Mouse (Mus musculus) midbrain, postnatal 0 days (tissue): Measurements from ENCODE around the gene Phactr3. TPM values are rescaled to one million over a fixed set of nuclear protein-coding genes. Genes with fewer than 3 reads are reported as not detected.
A peak's percentile ranks its signal among the peaks of the same experiment; 100 is the strongest.

Source experiments
- ATAC-seq: fragments of 200-750 bp; cut with Nextera tagmentation; 2 replicates; pipeline ENCODE4 v1.8.0; 2017; ENCODE audit warnings: moderate number of reproducible peaks, mild to moderate bottlenecking, moderate TSS enrichment, moderate library complexity; ENCODE audit not compliant: low FRiP score
- DNase-seq: peaks from one replicate; pipeline ENCODE4 v3.0.0-alpha.2; 2015; ENCODE audit warnings: low spot score
- H3K27ac ChIP-seq: fragments of 300-500 bp; sonication (generic); 2 replicates; pipeline ENCODE4 v1.5.1; 2014; ENCODE audit warnings: low read depth, mild to moderate bottlenecking, low read length, mixed read lengths
- H3K27me3 ChIP-seq: fragments of 300-500 bp; sonication (generic); 2 replicates; pipeline ENCODE4 v1.6.1; 2014; ENCODE audit warnings: low read length, control low read depth, mixed read lengths; ENCODE audit not compliant: insufficient read depth
- H3K36me3 ChIP-seq: fragments of 300-500 bp; sonication (generic); 2 replicates; pipeline ENCODE4 v1.6.1; 2014; ENCODE audit warnings: low read length, control low read depth, mixed read lengths; ENCODE audit not compliant: insufficient read depth
- H3K4me1 ChIP-seq: fragments of 300-500 bp; sonication (generic); 2 replicates; pipeline ENCODE4 v1.6.1; 2014; ENCODE audit warnings: mild to moderate bottlenecking, control low read depth, antibody characterized with exemption, low read length, mixed read lengths; ENCODE audit not compliant: insufficient read depth
- H3K4me2 ChIP-seq: fragments of 300-500 bp; sonication (generic); 2 replicates; pipeline ENCODE4 v1.6.1; 2014; ENCODE audit warnings: low read depth, mild to moderate bottlenecking, low read length, mixed read lengths; ENCODE audit not compliant: poor library complexity, severe bottlenecking
- H3K4me3 ChIP-seq: fragments of 300-500 bp; sonication (generic); 2 replicates; pipeline ENCODE4 v1.5.1; 2014; ENCODE audit warnings: low read depth, mild to moderate bottlenecking, low read length, moderate library complexity
- H3K9ac ChIP-seq: fragments of 300-500 bp; sonication (generic); replicated peaks from 2 replicates; pipeline ENCODE4 v1.6.1; 2014; ENCODE audit warnings: mild to moderate bottlenecking, low read length, moderate library complexity, mixed read lengths; ENCODE audit not compliant: poor library complexity, severe bottlenecking
- H3K9me3 ChIP-seq: fragments of 300-500 bp; sonication (generic); 2 replicates; pipeline ENCODE4 v1.6.1; 2016; ENCODE audit warnings: low read length, control low read depth
- CTCF ChIP-seq: IDR thresholded peaks from 2 replicates; pipeline ENCODE4 v1.5.1; 2016; ENCODE audit warnings: antibody characterized with exemption, mild to moderate bottlenecking
- WGBS: fragments of 180-500 bp; shearing (Covaris S2); extraction: QIAGEN DNeasy Blood & Tissue Kit; methylation state at CpG from one replicate; pipeline ENCODE4 v1.1.7; 2014; 5-methylcytosine and 5-hydroxymethylcytosine counted together
- polyA plus RNA-seq: library from polyadenylated mRNA; unstranded; fragments of >200 nt; fragmentation: Nextera tagmentation; extraction: Ambion mirVana; gene quantifications from 2 replicates; pipeline ENCODE4 v1.2.1, GENCODE M21; 2015
- total RNA-seq: library from RNA; depleted of rRNA; stranded (reverse); fragments of >200 nt; gene quantifications from 2 replicates; pipeline ENCODE4 v1.2.3, GENCODE M21; 2014

Gene Phactr3
- total and polyA plus RNA-seq, 2 experiments from 2014 or later, result 94.2 to 105 TPM

GRCm38 (mm10) chr2:178288666-178289065, 169.9 kb downstream of the Phactr3 start:
- no peak overlapping the region for H3K4me3 ChIP-seq
- ATAC-seq (no peak), DNase-seq (no peak)
- H3K4me2 ChIP-seq, result no peak overlapping the region
- H3K4me1 ChIP-seq, result no peaks in the 10 kb centered on the region
- H3K36me3 ChIP-seq, result peaks cover 11% of the 10 kb centered on the region
- H3K27ac ChIP-seq, result no peak overlapping the region
- WGBS, result 91% methylated on average over 3 of the region's 3 CpGs
- no peak overlapping the region for H3K9ac ChIP-seq
- no peaks in the 10 kb centered on the region for H3K27me3 ChIP-seq
- H3K9me3 ChIP-seq, result no peaks in the 10 kb centered on the region
- no peak for TF ChIP-seq CTCF

DNA sequence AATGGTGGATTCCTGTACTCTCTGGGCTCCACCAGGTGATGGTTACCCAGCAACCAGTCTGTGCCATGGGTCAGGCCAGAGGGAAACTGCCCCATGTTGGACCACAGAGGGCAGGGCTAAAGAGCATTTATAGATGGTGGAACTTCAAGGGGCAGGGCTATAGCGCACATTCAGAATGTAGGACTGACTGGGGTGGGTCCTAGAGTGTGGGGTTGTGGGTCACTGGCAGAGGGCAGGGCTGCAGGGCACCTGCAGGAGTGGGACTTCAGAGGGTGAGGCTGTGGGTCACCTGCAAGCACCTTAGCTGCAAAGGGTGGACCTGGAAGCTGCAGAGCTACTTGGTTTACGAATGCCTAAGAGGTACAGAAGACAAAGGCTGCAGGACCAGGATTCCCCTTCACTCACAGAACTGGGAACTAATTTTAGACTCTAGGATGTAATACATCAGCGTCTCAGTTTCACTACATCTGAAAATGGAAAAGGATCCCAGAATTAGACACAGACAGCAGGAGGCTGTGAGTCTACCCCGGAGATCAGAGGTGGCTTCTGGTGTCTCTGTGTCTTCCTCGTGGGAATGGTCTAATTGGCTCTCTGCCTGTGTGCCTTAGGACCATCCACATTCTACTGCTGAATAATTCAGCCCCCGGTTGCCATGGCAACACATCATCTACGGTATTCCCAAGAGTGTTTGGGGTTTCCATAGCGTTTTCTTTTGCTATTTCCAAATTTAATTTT, 184.8 kb downstream of the Phactr3 start:
- Histone ChIP-seq H3K4me1 (peaks cover 18% of the 10 kb centered on the region), H3K27me3 (no peaks in the 10 kb centered on the region), H3K9ac (no peak overlapping the region), H3K27ac (peak overlapping the region; percentile 85), H3K36me3 (peaks cover 4% of the 10 kb centered on the region; the same call in 1 of the 2 replicates), H3K9me3 (no peaks in the 10 kb centered on the region), H3K4me3 (no peak overlapping the region), H3K4me2 (peak overlapping the region; percentile 39; the same call in 1 of the 2 replicates)
- WGBS, result 18% methylated on average over 8 of the region's 8 CpGs
- TF ChIP-seq CTCF, result no peak
- ATAC-seq (peak; percentile 88), DNase-seq (peak; percentile 91)

- Histone ChIP-seq H3K27ac (peak overlapping the region; percentile 85), H3K9ac (no peak overlapping the region), H3K9me3 (no peaks in the 10 kb centered on the region), H3K4me2 (peak overlapping the region; percentile 39), H3K36me3 (peaks cover 4% of the 10 kb centered on the region; the same call in 1 of the 2 replicates), H3K27me3 (no peaks in the 10 kb centered on the region), H3K4me3 (no peak overlapping the region), H3K4me1 (peaks cover 18% of the 10 kb centered on the region)
- peak; percentile 29 for ATAC-seq
- WGBS, result 13% methylated on average over 1 of the region's 1 CpGs
- no peak for TF ChIP-seq CTCF
- DNase-seq, result no peak
Observed at GRCm38 (mm10) chr2:178304188-178304529, 185.4 kb downstream of the Phactr3 start.

DNA sequence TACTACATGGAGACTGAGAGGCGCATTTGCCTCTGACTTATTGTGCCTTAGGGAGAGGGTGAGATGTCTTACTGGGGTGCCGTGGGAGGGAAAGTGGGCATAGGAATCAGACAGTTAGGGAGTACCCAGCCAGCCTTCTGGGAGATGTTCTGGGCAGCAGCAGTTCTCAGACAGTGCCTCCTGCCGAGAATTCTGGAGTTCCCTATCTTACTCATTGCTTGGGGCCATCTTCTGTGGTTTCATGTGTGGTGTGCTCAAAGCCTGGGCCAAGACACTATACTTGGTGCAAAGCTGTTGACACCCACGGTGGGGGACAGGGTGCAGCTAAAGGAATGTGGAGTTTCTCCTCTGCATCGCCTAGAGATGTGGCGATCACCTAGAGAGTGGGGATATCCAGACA, 185.9 kb downstream of the Phactr3 start:
- no peak for ATAC-seq
- WGBS, result 82% methylated on average over 6 of the region's 6 CpGs
- no peak for DNase-seq

DNA sequence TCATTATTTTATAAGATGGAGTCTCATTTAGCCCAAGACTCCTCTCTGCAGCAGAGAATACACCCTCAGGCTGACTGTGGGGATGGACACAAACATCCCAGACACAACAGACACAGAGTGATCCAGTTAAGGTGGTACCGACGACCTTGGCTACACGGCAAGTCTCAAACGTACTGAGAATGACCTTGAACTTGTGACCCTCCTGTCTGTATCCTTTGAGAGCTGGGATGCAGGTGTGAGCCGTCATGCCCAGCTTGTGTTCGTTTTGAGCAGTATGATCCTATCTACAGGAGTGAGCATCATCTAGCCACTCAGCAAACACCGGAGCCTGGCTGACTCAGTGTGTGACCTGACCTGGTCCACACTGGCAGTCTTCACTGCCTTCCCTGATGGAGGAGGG, 194.8 kb downstream of the Phactr3 start:
- H3K36me3 ChIP-seq, result peaks cover 6% of the 10 kb centered on the region
- 85% methylated on average over 7 of the region's 7 CpGs for WGBS
- H3K9me3 ChIP-seq, result no peaks in the 10 kb centered on the region
- no peak overlapping the region for H3K27ac ChIP-seq
- no peak overlapping the region for H3K4me2 ChIP-seq
- DNase-seq (no peak), ATAC-seq (no peak)
- no peak overlapping the region for H3K4me3 ChIP-seq
- H3K4me1 ChIP-seq, result no peaks in the 10 kb centered on the region
- H3K9ac ChIP-seq, result no peak overlapping the region
- no peaks in the 10 kb centered on the region for H3K27me3 ChIP-seq
- no peak for TF ChIP-seq CTCF

More for the DNA sequence above, 185.9 kb downstream of the Phactr3 start:
- TF ChIP-seq CTCF, result no peak
- no peaks in the 10 kb centered on the region for H3K27me3 ChIP-seq
- H3K9ac ChIP-seq, result no peak overlapping the region
- H3K4me1 ChIP-seq, result peaks cover 18% of the 10 kb centered on the region
- no peak overlapping the region for H3K4me3 ChIP-seq
- no peaks in the 10 kb centered on the region for H3K9me3 ChIP-seq
- no peak overlapping the region for H3K4me2 ChIP-seq
- H3K36me3 ChIP-seq, result peaks cover 4% of the 10 kb centered on the region; the same call in 1 of the 2 replicates
- peak overlapping the region; percentile 85 for H3K27ac ChIP-seq

DNA sequence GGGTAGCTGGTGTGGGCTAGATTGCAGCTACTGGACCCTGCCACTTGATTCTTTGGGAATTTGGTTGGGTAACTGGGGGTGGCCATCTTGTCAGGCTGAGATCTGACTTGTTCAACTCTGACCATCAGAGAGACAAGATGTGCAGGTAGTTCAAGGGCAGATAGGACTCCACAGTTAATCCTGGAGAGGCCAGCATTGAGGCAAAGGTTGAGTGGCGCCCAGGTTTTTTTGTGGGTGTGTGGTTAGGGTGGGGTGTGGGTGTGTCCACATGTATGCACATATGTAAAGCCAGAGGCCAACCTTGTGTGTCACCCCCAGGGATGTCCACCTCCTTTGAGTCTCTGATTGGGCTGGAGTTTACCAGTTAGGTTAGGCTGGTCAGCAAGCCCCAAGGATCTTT, 197.5 kb downstream of the Phactr3 start:
- 79% methylated on average over 1 of the region's 1 CpGs for WGBS
- TF ChIP-seq CTCF, result no peak
- Histone ChIP-seq H3K4me2 (no peak overlapping the region), H3K9me3 (no peaks in the 10 kb centered on the region), H3K4me1 (no peaks in the 10 kb centered on the region), H3K27ac (no peak overlapping the region), H3K36me3 (peaks cover 10% of the 10 kb centered on the region), H3K27me3 (no peaks in the 10 kb centered on the region), H3K4me3 (no peak overlapping the region), H3K9ac (no peak overlapping the region)
- DNase-seq (no peak), ATAC-seq (no peak)
